Mouse (Mus musculus): Measurements from ENCODE around the gene Zfp414.
"Not testable (repeated sequence)": the region's sequence is repeated elsewhere in the genome, so short reads cannot be mapped to it uniquely, and the experiment has no call there.

Gene Zfp414

GRCm38 (mm10) chr17:33628621-33629486 lies at the start of gene Zfp414:
Gene Zfp414 (plus strand): TSS chr17:33629090.
- DNase-seq (ENCODE audit: low read depth, low spot score) = peak; percentile 97

GRCm38 (mm10) chr17:33584061-33584460 lies 44.8 kb upstream of the Zfp414 start:
- no peak for DNase-seq (ENCODE audit: low read depth, low spot score)

- DNase-seq (ENCODE audit: low read depth, low spot score) = no peak
Measured at GRCm38 (mm10) chr17:33586011-33586410, 42.9 kb upstream of the Zfp414 start.

GRCm38 (mm10) chr17:33597271-33597670 lies 31.6 kb upstream of the Zfp414 start:
- peak; percentile 13 for DNase-seq (ENCODE audit: low read depth, low spot score)

GRCm38 (mm10) chr17:33598506-33598905 lies 30.4 kb upstream of the Zfp414 start:
- DNase-seq (ENCODE audit: low read depth, low spot score) = no peak

GRCm38 (mm10) chr17:33599836-33600475 lies 28.9 kb upstream of the Zfp414 start:
- DNase-seq (ENCODE audit: low read depth, low spot score) = no peak

GRCm38 (mm10) chr17:33600831-33601230 lies 28.1 kb upstream of the Zfp414 start:
- DNase-seq (ENCODE audit: low read depth, low spot score) = no peak

GRCm38 (mm10) chr17:33601947-33602346 lies 26.9 kb upstream of the Zfp414 start:
- no peak for DNase-seq (ENCODE audit: low read depth, low spot score)

GRCm38 (mm10) chr17:33607273-33607672 lies 21.6 kb upstream of the Zfp414 start:
- no peak for DNase-seq (ENCODE audit: low read depth, low spot score)

- no peak for DNase-seq (ENCODE audit: low read depth, low spot score)
Measured at GRCm38 (mm10) chr17:33610548-33610947, 18.3 kb upstream of the Zfp414 start.

GRCm38 (mm10) chr17:33613726-33614125 lies 15.2 kb upstream of the Zfp414 start:
- DNase-seq (ENCODE audit: low read depth, low spot score) = not testable (repeated sequence)

- no peak for DNase-seq (ENCODE audit: low read depth, low spot score)
Measured at GRCm38 (mm10) chr17:33627281-33627680, 1.6 kb upstream of the Zfp414 start.

GRCm38 (mm10) chr17:33629487-33630125 lies 716 bp downstream of the Zfp414 start:
- no peak for DNase-seq (ENCODE audit: low read depth, low spot score)

GRCm38 (mm10) chr17:33630171-33630895 lies 1.4 kb downstream of the Zfp414 start:
- no peak for DNase-seq (ENCODE audit: low read depth, low spot score)

- no peak for DNase-seq (ENCODE audit: low read depth, low spot score)
Measured at GRCm38 (mm10) chr17:33631236-33631635, 2.3 kb downstream of the Zfp414 start.

- no peak for DNase-seq (ENCODE audit: low read depth, low spot score)
Measured at GRCm38 (mm10) chr17:33631796-33632195, 2.9 kb downstream of the Zfp414 start.

GRCm38 (mm10) chr17:33637038-33637437 lies 8.1 kb downstream of the Zfp414 start:
- no peak for DNase-seq (ENCODE audit: low read depth, low spot score)

- DNase-seq (ENCODE audit: low read depth, low spot score) = no peak
Measured at GRCm38 (mm10) chr17:33637516-33638276, 8.8 kb downstream of the Zfp414 start, which contains the start of gene Pram1. Gene Pram1 (plus strand): TSS chr17:33638056.

- DNase-seq (ENCODE audit: low read depth, low spot score) = no peak
Measured at GRCm38 (mm10) chr17:33639743-33640142, 10.9 kb downstream of the Zfp414 start.

- no peak for DNase-seq (ENCODE audit: low read depth, low spot score)
Measured at GRCm38 (mm10) chr17:33644068-33644467, 15.2 kb downstream of the Zfp414 start.

- no peak for DNase-seq (ENCODE audit: low read depth, low spot score)
Measured at GRCm38 (mm10) chr17:33645073-33645472, 16.2 kb downstream of the Zfp414 start.

Data from CD4-positive, CD25-positive, alpha-beta regulatory T cell, adult 2 months (primary cell).